Mouse (Mus musculus) forebrain, embryonic 16.5 days (tissue): ENCODE data around the gene Kcnip4. TPM values are rescaled to one million over a fixed set of nuclear protein-coding genes. Genes with fewer than 3 reads are reported as not detected.

Experiments
- ATAC-seq: fragments of 200-750 bp; cut with Nextera tagmentation; 2 replicates; pipeline ENCODE4 v1.8.0; 2017; ENCODE audit warnings: mild to moderate bottlenecking, moderate library complexity
- H3K27ac ChIP-seq: fragments of 300-500 bp; sonication (generic); 2 replicates; pipeline ENCODE4 v1.5.1; 2014; ENCODE audit warnings: low read length, control low read depth
- H3K27me3 ChIP-seq: fragments of 300-500 bp; sonication (generic); replicated peaks from 2 replicates; pipeline ENCODE4 v1.6.1; 2014; ENCODE audit warnings: low read length; ENCODE audit not compliant: control insufficient read depth, insufficient read depth
- H3K36me3 ChIP-seq: fragments of 300-500 bp; sonication (generic); 2 replicates; pipeline ENCODE4 v1.6.1; 2014; ENCODE audit not compliant: control insufficient read depth, insufficient read depth
- H3K4me1 ChIP-seq: fragments of 300-500 bp; sonication (generic); replicated peaks from 2 replicates; pipeline ENCODE4 v1.6.1; 2014; ENCODE audit warnings: low read length; ENCODE audit not compliant: control insufficient read depth, insufficient read depth
- H3K4me2 ChIP-seq: fragments of 300-500 bp; sonication (generic); 2 replicates; pipeline ENCODE4 v1.6.1; 2014; ENCODE audit warnings: mild to moderate bottlenecking, low read length, control low read depth
- H3K4me3 ChIP-seq: fragments of 300-500 bp; sonication (generic); replicated peaks from 2 replicates; pipeline ENCODE4 v1.5.1; 2014; ENCODE audit warnings: mild to moderate bottlenecking, low read length, control low read depth
- H3K9ac ChIP-seq: fragments of 300-500 bp; sonication (generic); replicated peaks from 2 replicates; pipeline ENCODE4 v1.6.1; 2014; ENCODE audit warnings: low read depth, low read length, control low read depth
- H3K9me3 ChIP-seq: fragments of 300-500 bp; sonication (generic); 2 replicates; pipeline ENCODE4 v1.6.1; 2016; ENCODE audit warnings: low read length; ENCODE audit not compliant: control insufficient read depth
- WGBS: fragments of 180-500 bp; shearing (Covaris S2); extraction: QIAGEN DNeasy Blood & Tissue Kit; methylation state at CpG from one replicate; pipeline ENCODE4 v1.1.7; 2014; 5-methylcytosine and 5-hydroxymethylcytosine counted together
- polyA plus RNA-seq: library from polyadenylated mRNA; unstranded; fragments of >200 nt; fragmentation: Nextera tagmentation; extraction: Ambion mirVana; gene quantifications from 2 replicates; pipeline ENCODE4 v1.2.1, GENCODE M21; 2015

Gene Kcnip4
- polyA plus RNA-seq, 1 experiment from 2014 or later, result 8.8 TPM

GRCm38 (mm10) chr5:48489549-48490288 lies 1035.0 kb downstream of the Kcnip4 start:
- Histone ChIP-seq H3K9me3 (no peaks in the 10 kb centered on the region), H3K4me2 (no peak overlapping the region), H3K4me3 (no peak overlapping the region), H3K9ac (no peak overlapping the region), H3K4me1 (no peaks in the 10 kb centered on the region), H3K27me3 (no peaks in the 10 kb centered on the region), H3K27ac (no peak overlapping the region), H3K36me3 (no peaks in the 10 kb centered on the region)
- ATAC-seq, result no peak
- WGBS, result 30% methylated on average over 5 of the region's 5 CpGs

GRCm38 (mm10) chr5:48483112-48483511 lies 1041.6 kb downstream of the Kcnip4 start:
- ATAC-seq, result no peak
- Histone ChIP-seq H3K27ac (no peak overlapping the region), H3K27me3 (no peaks in the 10 kb centered on the region), H3K9ac (no peak overlapping the region), H3K4me1 (no peaks in the 10 kb centered on the region), H3K9me3 (no peaks in the 10 kb centered on the region), H3K4me2 (no peak overlapping the region), H3K36me3 (no peaks in the 10 kb centered on the region), H3K4me3 (no peak overlapping the region)
- 89% methylated on average over 2 of the region's 2 CpGs for WGBS

DNA sequence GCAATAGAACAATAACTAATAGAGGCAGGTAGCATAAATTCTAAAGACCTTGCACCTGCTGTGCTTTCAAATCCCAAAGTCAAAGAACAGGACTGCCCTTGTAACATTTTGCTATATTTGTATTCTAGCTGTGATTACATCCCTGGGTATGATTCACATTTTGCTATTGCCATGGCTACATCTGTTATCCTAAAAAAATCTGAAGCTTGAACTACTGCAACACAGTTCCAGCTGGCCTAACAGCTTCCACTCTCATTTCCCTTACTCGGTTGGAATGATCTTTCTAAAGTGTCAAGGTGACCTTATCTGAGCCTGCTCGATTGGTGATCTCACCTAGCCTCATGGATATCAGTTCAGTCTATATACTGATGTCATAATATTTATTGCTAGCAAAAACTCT lies 1064.5 kb downstream of the Kcnip4 start:
- WGBS, result 72% methylated on average over 2 of the region's 2 CpGs
- Histone ChIP-seq H3K27ac (no peak overlapping the region), H3K4me1 (no peaks in the 10 kb centered on the region), H3K27me3 (no peaks in the 10 kb centered on the region), H3K4me2 (no peak overlapping the region), H3K36me3 (no peaks in the 10 kb centered on the region), H3K4me3 (no peak overlapping the region), H3K9ac (no peak overlapping the region), H3K9me3 (no peaks in the 10 kb centered on the region)
- ATAC-seq, result no peak

DNA sequence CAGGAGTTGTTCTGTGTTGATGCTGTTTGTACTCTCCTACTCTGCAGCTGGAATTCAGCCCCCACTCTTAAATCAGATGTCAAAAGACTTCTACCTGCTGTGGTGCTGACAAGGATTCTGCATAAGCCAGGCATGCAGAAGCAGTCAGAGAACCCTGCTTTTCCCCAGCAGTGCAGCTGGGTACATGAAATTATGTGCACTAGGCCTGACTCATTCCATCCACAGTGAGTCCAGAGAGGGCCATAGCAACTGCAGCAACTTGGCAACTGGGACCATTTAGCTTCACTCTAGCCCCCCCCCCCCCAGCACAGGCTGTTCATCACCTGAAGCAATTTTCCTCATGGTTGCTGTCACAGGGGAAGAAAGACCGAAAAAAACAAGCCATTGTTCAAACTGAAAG lies 1075.8 kb downstream of the Kcnip4 start:
- H3K4me2 ChIP-seq, result no peak overlapping the region
- no peaks in the 10 kb centered on the region for H3K36me3 ChIP-seq
- WGBS, result 79% methylated on average over 1 of the region's 1 CpGs
- no peaks in the 10 kb centered on the region for H3K27me3 ChIP-seq
- H3K9me3 ChIP-seq, result no peaks in the 10 kb centered on the region
- no peak for ATAC-seq
- H3K27ac ChIP-seq, result no peak overlapping the region
- H3K4me3 ChIP-seq, result no peak overlapping the region
- no peaks in the 10 kb centered on the region for H3K4me1 ChIP-seq
- H3K9ac ChIP-seq, result no peak overlapping the region

- H3K27me3 ChIP-seq, result no peaks in the 10 kb centered on the region
- H3K36me3 ChIP-seq, result no peaks in the 10 kb centered on the region
- no peak overlapping the region for H3K4me2 ChIP-seq
- no peak overlapping the region for H3K9ac ChIP-seq
- H3K9me3 ChIP-seq, result no peaks in the 10 kb centered on the region
- no peak overlapping the region for H3K4me3 ChIP-seq
- H3K4me1 ChIP-seq, result no peaks in the 10 kb centered on the region
- ATAC-seq, result 0 out of 2 replicates have a peak, but pooled peaks have one; percentile 59
- H3K27ac ChIP-seq, result no peak overlapping the region
Observed at GRCm38 (mm10) chr5:48430459-48430858, 1094.2 kb downstream of the Kcnip4 start.

DNA sequence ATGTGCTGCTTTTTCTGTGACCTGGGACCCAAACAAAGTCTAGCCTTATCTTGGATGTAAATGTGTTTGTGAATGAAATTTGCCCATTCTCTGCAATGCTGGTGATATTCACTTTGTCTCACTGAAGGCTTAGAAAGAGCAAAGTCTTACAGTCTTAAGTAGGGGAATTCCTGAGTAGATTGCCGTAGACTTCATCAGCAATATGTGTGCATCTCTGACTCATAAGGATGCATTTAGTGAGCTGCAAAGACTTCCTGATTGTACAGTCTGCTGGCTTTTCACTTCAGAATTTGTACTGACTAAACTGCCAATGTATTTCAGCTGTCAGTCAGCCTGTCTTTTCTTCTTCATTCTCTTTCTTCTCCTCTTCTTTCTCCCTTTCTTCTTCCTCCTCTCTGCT lies 1102.8 kb downstream of the Kcnip4 start:
- no peaks in the 10 kb centered on the region for H3K9me3 ChIP-seq
- H3K27ac ChIP-seq, result no peak overlapping the region

DNA sequence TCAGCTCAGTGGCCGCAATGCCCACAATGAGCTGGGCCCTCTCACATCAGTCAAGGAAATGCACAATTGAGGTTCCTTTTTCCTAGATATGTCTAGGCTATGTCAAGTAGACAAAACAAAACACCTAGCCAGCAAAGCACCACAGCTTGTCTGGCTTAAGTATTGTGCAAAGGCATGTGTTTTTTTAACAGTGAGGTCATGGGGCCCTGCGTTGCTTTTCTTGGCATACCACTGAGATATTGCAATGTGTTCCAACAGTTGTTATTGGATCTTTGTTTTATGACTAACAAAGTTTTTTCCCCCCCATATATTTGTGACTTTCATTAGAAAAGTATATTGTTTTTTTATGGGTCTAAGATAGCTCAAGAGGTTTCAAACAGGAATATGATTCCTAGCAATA lies 1105.0 kb downstream of the Kcnip4 start:
- Histone ChIP-seq H3K9ac (no peak overlapping the region), H3K4me2 (no peak overlapping the region), H3K27me3 (no peaks in the 10 kb centered on the region), H3K9me3 (no peaks in the 10 kb centered on the region), H3K4me1 (no peaks in the 10 kb centered on the region), H3K27ac (no peak overlapping the region), H3K4me3 (no peak overlapping the region), H3K36me3 (no peaks in the 10 kb centered on the region)
- WGBS, result 88% methylated on average over 2 of the region's 2 CpGs
- no peak for ATAC-seq

More for the DNA sequence above, 1102.8 kb downstream of the Kcnip4 start:
- Histone ChIP-seq H3K9ac (no peak overlapping the region), H3K4me2 (no peak overlapping the region), H3K27me3 (no peaks in the 10 kb centered on the region), H3K4me1 (no peaks in the 10 kb centered on the region), H3K4me3 (no peak overlapping the region), H3K36me3 (no peaks in the 10 kb centered on the region)
- WGBS, result 87% methylated on average over 1 of the region's 1 CpGs
- no peak for ATAC-seq

DNA sequence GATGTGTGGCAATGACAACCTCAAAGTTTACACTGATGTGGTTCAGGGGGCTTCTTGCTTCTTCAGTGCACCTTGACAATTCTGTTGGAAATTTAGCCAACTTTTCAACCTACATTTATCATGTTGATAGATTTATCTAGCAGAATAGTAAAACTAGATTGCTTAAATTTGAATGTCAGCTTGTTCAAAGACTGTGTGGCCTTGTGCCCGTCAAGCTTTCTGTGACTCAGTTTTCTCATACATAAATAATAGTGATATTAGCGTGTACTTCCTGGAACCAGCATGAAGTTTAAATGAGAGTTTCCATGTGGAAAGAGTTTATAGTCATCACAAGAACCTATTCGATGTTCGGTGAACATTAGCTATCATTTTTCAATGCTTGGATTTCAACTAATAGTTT lies 1112.4 kb downstream of the Kcnip4 start:
- ATAC-seq, result no peak
- no peaks in the 10 kb centered on the region for H3K27me3 ChIP-seq
- H3K4me3 ChIP-seq, result no peak overlapping the region
- no peaks in the 10 kb centered on the region for H3K36me3 ChIP-seq
- H3K9ac ChIP-seq, result no peak overlapping the region
- 96% methylated on average over 4 of the region's 4 CpGs for WGBS
- no peak overlapping the region for H3K27ac ChIP-seq
- H3K4me1 ChIP-seq, result no peaks in the 10 kb centered on the region
- no peak overlapping the region for H3K4me2 ChIP-seq
- H3K9me3 ChIP-seq, result no peaks in the 10 kb centered on the region

DNA sequence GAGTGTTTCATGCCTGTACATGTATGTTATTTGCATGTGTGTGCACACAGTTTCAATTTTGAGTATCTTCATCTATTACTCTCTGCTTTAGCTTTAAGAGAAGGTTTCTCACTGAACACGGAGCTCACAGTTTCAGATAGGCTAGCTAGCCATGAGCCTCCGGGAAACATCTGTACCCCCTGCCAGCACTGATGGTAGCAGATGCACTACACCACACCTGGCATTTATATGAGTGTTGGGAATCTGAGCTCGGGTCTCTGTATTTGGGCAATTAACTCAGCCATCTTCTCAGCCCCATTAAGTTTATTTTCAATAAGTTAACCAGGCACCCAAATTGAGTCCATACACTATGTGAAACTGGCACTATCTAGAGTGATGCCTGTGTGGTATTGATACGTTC lies 1113.2 kb downstream of the Kcnip4 start:
- H3K4me1 ChIP-seq, result no peaks in the 10 kb centered on the region
- H3K4me3 ChIP-seq, result no peak overlapping the region
- H3K9me3 ChIP-seq, result no peaks in the 10 kb centered on the region
- 84% methylated on average over 4 of the region's 4 CpGs for WGBS
- H3K36me3 ChIP-seq, result no peaks in the 10 kb centered on the region
- no peak overlapping the region for H3K9ac ChIP-seq
- ATAC-seq, result no peak
- no peaks in the 10 kb centered on the region for H3K27me3 ChIP-seq
- no peak overlapping the region for H3K4me2 ChIP-seq
- H3K27ac ChIP-seq, result no peak overlapping the region

- H3K9ac ChIP-seq, result no peak overlapping the region
- H3K27me3 ChIP-seq, result no peaks in the 10 kb centered on the region
- no peaks in the 10 kb centered on the region for H3K36me3 ChIP-seq
- H3K4me2 ChIP-seq, result no peak overlapping the region
- H3K4me3 ChIP-seq, result no peak overlapping the region
- ATAC-seq, result no peak
- H3K9me3 ChIP-seq, result no peaks in the 10 kb centered on the region
- H3K4me1 ChIP-seq, result no peaks in the 10 kb centered on the region
- 73% methylated on average over 5 of the region's 5 CpGs for WGBS
- no peak overlapping the region for H3K27ac ChIP-seq
Observed at GRCm38 (mm10) chr5:48410348-48410747, 1114.4 kb downstream of the Kcnip4 start.
